ENCODE assay signal across 8 mouse cellular contexts in the genomic region with DNA sequence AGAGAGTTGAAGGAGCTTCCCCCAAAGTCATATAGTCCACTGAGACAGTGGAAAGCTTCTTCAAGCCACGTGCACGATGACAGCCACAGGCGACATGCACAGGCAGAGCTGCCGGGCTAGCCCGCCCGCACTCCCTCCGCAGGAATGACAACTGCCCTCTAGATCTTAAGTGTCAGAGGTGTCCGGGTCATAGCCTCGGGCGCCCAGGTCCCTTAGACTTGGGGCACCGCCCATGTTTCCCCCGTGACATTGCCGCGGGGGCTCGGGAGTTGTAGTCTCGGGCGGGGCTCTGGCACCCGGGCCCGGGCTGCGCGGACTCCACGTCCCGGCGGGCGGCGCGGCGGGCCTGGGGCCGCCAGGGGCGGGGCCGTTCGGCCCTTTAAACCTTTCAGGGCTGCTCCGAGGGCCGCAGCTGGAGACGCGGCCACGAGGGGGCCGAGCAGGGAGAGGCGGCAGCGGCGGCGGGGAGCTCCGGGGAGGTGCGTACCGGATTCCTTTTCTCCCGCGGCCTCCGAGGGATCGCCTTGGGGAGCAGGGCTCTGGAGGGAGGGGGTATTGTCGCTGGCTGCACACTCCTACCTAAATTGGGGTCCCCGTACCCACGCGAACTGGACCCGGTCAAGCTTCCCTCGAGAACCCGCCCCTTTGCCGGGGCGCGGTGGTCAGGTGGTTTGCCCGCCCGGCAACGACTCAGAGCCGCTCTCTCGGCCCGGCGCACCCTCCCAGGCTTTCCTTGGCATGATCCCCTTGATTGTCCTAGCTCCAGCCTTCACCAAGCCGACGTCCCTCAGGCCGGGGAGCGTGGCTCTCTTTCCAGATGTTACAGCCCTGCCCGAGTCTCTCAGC. TPM values are rescaled to one million over a fixed set of nuclear protein-coding genes. Genes with fewer than 3 reads are reported as not detected.
DNase-seq lines count a peak whose midpoint lies in the region; ATAC-seq lines count a peak whose summit lies in the region.

A gene (plus strand): TSS at position 382 of the 846 bp plus-strand sequence.

- peak within 1 kb of the TSS; percentile 57 for H3K9ac ChIP-seq in intestine, embryonic 14.5 days (ENCODE audit: low read length)

- H3K27me3 ChIP-seq in intestine, embryonic 14.5 days (replicated peaks; ENCODE audit: control insufficient read depth, insufficient read depth, low read length), result no peaks in the 10 kb centered on the region
- H3K27me3 ChIP-seq in midbrain, embryonic 10.5 days (ENCODE audit: low read depth, poor library complexity, severe bottlenecking), result peaks cover 17% of the 10 kb centered on the region

- H3K27ac ChIP-seq in intestine, embryonic 14.5 days (ENCODE audit: low read depth), result no peak within 1 kb of the TSS
- peak within 1 kb of the TSS; percentile 79 for H3K27ac ChIP-seq in midbrain, embryonic 10.5 days (replicated peaks)

- peak within 1 kb of the TSS; percentile 94 for H3K4me2 ChIP-seq in intestine, embryonic 14.5 days (ENCODE audit: low read length)

- peak within 1 kb of the TSS; percentile 57 for H3K4me3 ChIP-seq in intestine, embryonic 14.5 days (ENCODE audit: low read depth, low read length)
- H3K4me3 ChIP-seq in midbrain, embryonic 10.5 days, result peak within 1 kb of the TSS; percentile 69

- WGBS in intestine, embryonic 14.5 days, result under 1% methylated on average over 63 of the region's 71 CpGs
- under 1% methylated on average over 71 of the region's 71 CpGs for WGBS in midbrain, embryonic 10.5 days

- peak; percentile 91 for ATAC-seq in intestine, embryonic 14.5 days (replicated peaks; ENCODE audit: low FRiP score, low TSS enrichment, low read depth)
- ATAC-seq in erythroid progenitor cell, adult 5-6 weeks (replicated peaks; ENCODE audit: low FRiP score, poor library complexity, severe bottlenecking), result no peak

- H3K4me1 ChIP-seq in intestine, embryonic 14.5 days (replicated peaks; ENCODE audit: control insufficient read depth, insufficient read depth, low read length), result peaks cover 20% of the 10 kb centered on the region
- H3K4me1 ChIP-seq in midbrain, embryonic 10.5 days, result peaks cover 32% of the 10 kb centered on the region

- peak; percentile 92 to 96 for DNase-seq in adrenal gland, adult (ENCODE audit: inconsistent age in 2 of 2, low spot score in 1 of 2)
- peak; percentile 79 for DNase-seq in embryo, embryonic 10 days (ENCODE audit: low spot score)
- peak; percentile 81 to 90 for DNase-seq in gastrocnemius, postnatal 36 days
- peak; percentile 85 for DNase-seq in intestine, embryonic 14.5 days (ENCODE audit: low spot score)
- peak; percentile 74 for DNase-seq in left cerebral cortex, postnatal 4 days
- DNase-seq in midbrain, embryonic 10.5 days (ENCODE audit: low spot score), result peak; percentile 80
- DNase-seq in right cerebral cortex, postnatal 4 days, result peak; percentile 77

- intact Hi-C loops in gastrocnemius, postnatal 36 days (cut with DNase I), result no loop called here
- intact Hi-C loops in left cerebral cortex, postnatal 4 days (cut with DNase I), result no loop called here

- H3K9me3 ChIP-seq in intestine, embryonic 14.5 days (ENCODE audit: control insufficient read depth, low read length), result no peaks in the 10 kb centered on the region
- no peaks in the 10 kb centered on the region for H3K9me3 ChIP-seq in midbrain, embryonic 10.5 days (replicated peaks)

- peaks cover 36% of the 10 kb centered on the region for H3K36me3 ChIP-seq in intestine, embryonic 14.5 days (ENCODE audit: control insufficient read depth, insufficient read depth, low read length)
- H3K36me3 ChIP-seq in midbrain, embryonic 10.5 days, result peaks cover 48% of the 10 kb centered on the region

RNA-seq across cellular contexts. Expression of the gene that starts here (rescaled TPM):
- 10 to 100 TPM; 16.9 to 18.8 TPM for total RNA-seq in gastrocnemius, postnatal 36 days (2021)
- polyA plus RNA-seq in intestine, embryonic 14.5 days (2014; fragmentation: Nextera tagmentation; extraction: Ambion mirVana), result 10.8 and 11.7 TPM in 2 replicates
- 10 to 100 TPM; 28.5 to 32.2 TPM for total RNA-seq in left cerebral cortex, postnatal 4 days (2021)
- 5.6 and 6.7 TPM in 2 replicates for polyA plus RNA-seq in midbrain, embryonic 10.5 days (2016; fragmentation: Nextera tagmentation; extraction: Ambion mirVana)
- 3.2 and 11.7 TPM in 2 replicates for total RNA-seq in erythroid progenitor cell, adult 5-6 weeks (2015; ENCODE audit: low replicate concordance)
- total RNA-seq in erythroid progenitor cell, adult 5-6 weeks (2017; ENCODE audit: low replicate concordance), result 0.61 TPM in 1 of 2 replicates, not detected in the other
